Mouse (Mus musculus): Measurements from ENCODE around the gene Car14. TPM values are rescaled to one million over a fixed set of nuclear protein-coding genes. Genes with fewer than 3 reads are reported as not detected.
"Not testable (repeated sequence)": the region's sequence is repeated elsewhere in the genome, so short reads cannot be mapped to it uniquely, and the experiment has no call there.

Gene Car14
- polyA plus RNA-seq, 1 experiment from 2014 or later: 10.4 TPM

- TF ChIP-seq CTCF (IDR thresholded peaks at IDR 0.05; ENCODE audit: low read depth): no peak
- ATAC-seq (ENCODE audit: insufficient read depth): no peak
- no peak overlapping the region for H3K4me3 ChIP-seq (ENCODE audit: low read depth, low read length)
- no peaks in the 10 kb centered on the region for H3K36me3 ChIP-seq (ENCODE audit: insufficient read depth)
- H3K4me2 ChIP-seq: no peak overlapping the region
- WGBS: 57% methylated on average over 4 of the region's 4 CpGs
- no peaks in the 10 kb centered on the region for H3K4me1 ChIP-seq (ENCODE audit: insufficient read depth)
- H3K9me3 ChIP-seq (ENCODE audit: low read depth, low read length): no peaks in the 10 kb centered on the region
- no peaks in the 10 kb centered on the region for H3K27me3 ChIP-seq (ENCODE audit: insufficient read depth, low read length)
- no peak overlapping the region for H3K27ac ChIP-seq (ENCODE audit: low read depth)
- no peak overlapping the region for H3K9ac ChIP-seq
- DNase-seq: no peak
Observed at GRCm38 (mm10) chr3:95924185-95924584, 19.7 kb upstream of the Car14 start.

- 83% methylated on average over 7 of the region's 7 CpGs for WGBS
- H3K4me3 ChIP-seq (ENCODE audit: low read depth, low read length); H3K9ac ChIP-seq; H3K27me3 ChIP-seq (ENCODE audit: insufficient read depth, low read length); H3K4me1 ChIP-seq (ENCODE audit: insufficient read depth); ATAC-seq (ENCODE audit: insufficient read depth); H3K36me3 ChIP-seq (ENCODE audit: insufficient read depth); H3K9me3 ChIP-seq (ENCODE audit: low read depth, low read length); H3K4me2 ChIP-seq; DNase-seq; H3K27ac ChIP-seq (ENCODE audit: low read depth): not testable (repeated sequence)
Observed at GRCm38 (mm10) chr3:95923429-95923828, 18.9 kb upstream of the Car14 start.

GRCm38 (mm10) chr3:95920532-95920931, 16.0 kb upstream of the Car14 start:
- H3K36me3 ChIP-seq (ENCODE audit: insufficient read depth); H3K27me3 ChIP-seq (ENCODE audit: insufficient read depth, low read length); H3K4me2 ChIP-seq; H3K9me3 ChIP-seq (ENCODE audit: low read depth, low read length); H3K9ac ChIP-seq; H3K4me1 ChIP-seq (ENCODE audit: insufficient read depth); DNase-seq; H3K4me3 ChIP-seq (ENCODE audit: low read depth, low read length); ATAC-seq (ENCODE audit: insufficient read depth); H3K27ac ChIP-seq (ENCODE audit: low read depth): not testable (repeated sequence)
- 26% methylated on average over 2 of the region's 2 CpGs for WGBS

GRCm38 (mm10) chr3:95916760-95917159, 12.3 kb upstream of the Car14 start:
- ATAC-seq (ENCODE audit: insufficient read depth): no peak
- Histone ChIP-seq H3K4me3 (ENCODE audit: low read depth, low read length) (no peak overlapping the region), H3K4me2 (no peak overlapping the region), H3K27ac (ENCODE audit: low read depth) (no peak overlapping the region), H3K27me3 (ENCODE audit: insufficient read depth, low read length) (no peaks in the 10 kb centered on the region), H3K4me1 (ENCODE audit: insufficient read depth) (no peaks in the 10 kb centered on the region), H3K36me3 (ENCODE audit: insufficient read depth) (no peaks in the 10 kb centered on the region), H3K9me3 (ENCODE audit: low read depth, low read length) (no peaks in the 10 kb centered on the region), H3K9ac (no peak overlapping the region)
- no peak for TF ChIP-seq CTCF (IDR thresholded peaks at IDR 0.05; ENCODE audit: low read depth)
- 64% methylated on average over 7 of the region's 7 CpGs for WGBS
- no peak for DNase-seq

GRCm38 (mm10) chr3:95914706-95915105, 10.2 kb upstream of the Car14 start:
- Histone ChIP-seq H3K4me1 (ENCODE audit: insufficient read depth) (no peaks in the 10 kb centered on the region), H3K36me3 (ENCODE audit: insufficient read depth) (no peaks in the 10 kb centered on the region), H3K4me2 (no peak overlapping the region), H3K4me3 (ENCODE audit: low read depth, low read length) (no peak overlapping the region), H3K27ac (ENCODE audit: low read depth) (no peak overlapping the region), H3K9ac (no peak overlapping the region), H3K9me3 (ENCODE audit: low read depth, low read length) (no peaks in the 10 kb centered on the region), H3K27me3 (ENCODE audit: insufficient read depth, low read length) (no peaks in the 10 kb centered on the region)
- TF ChIP-seq CTCF (IDR thresholded peaks at IDR 0.05; ENCODE audit: low read depth): no peak
- ATAC-seq (ENCODE audit: insufficient read depth) (no peak), DNase-seq (no peak)
- WGBS: 77% methylated on average over 4 of the region's 4 CpGs

GRCm38 (mm10) chr3:95907613-95908012, 3.1 kb upstream of the Car14 start:
- H3K4me3 ChIP-seq (ENCODE audit: low read depth, low read length): no peak overlapping the region
- H3K36me3 ChIP-seq (ENCODE audit: insufficient read depth): no peaks in the 10 kb centered on the region
- no peak overlapping the region for H3K4me2 ChIP-seq
- peaks cover 11% of the 10 kb centered on the region for H3K4me1 ChIP-seq (ENCODE audit: insufficient read depth)
- WGBS: 37% methylated on average over 4 of the region's 4 CpGs
- no peak for DNase-seq
- TF ChIP-seq CTCF (IDR thresholded peaks at IDR 0.05; ENCODE audit: low read depth): no peak
- H3K9me3 ChIP-seq (ENCODE audit: low read depth, low read length): no peaks in the 10 kb centered on the region
- no peak overlapping the region for H3K27ac ChIP-seq (ENCODE audit: low read depth)
- H3K27me3 ChIP-seq (ENCODE audit: insufficient read depth, low read length): no peaks in the 10 kb centered on the region
- H3K9ac ChIP-seq: no peak overlapping the region
- no peak for ATAC-seq (ENCODE audit: insufficient read depth)

- no peaks in the 10 kb centered on the region for H3K27me3 ChIP-seq (ENCODE audit: insufficient read depth, low read length)
- peak overlapping the region; percentile 81 for H3K4me2 ChIP-seq
- peak overlapping the region; percentile 34 for H3K4me3 ChIP-seq (ENCODE audit: low read depth, low read length)
- H3K36me3 ChIP-seq (ENCODE audit: insufficient read depth): no peaks in the 10 kb centered on the region
- peak; percentile 76 for DNase-seq
- peak; percentile 86 for TF ChIP-seq CTCF (IDR thresholded peaks at IDR 0.05; ENCODE audit: low read depth)
- no peak for ATAC-seq (ENCODE audit: insufficient read depth)
- H3K9me3 ChIP-seq (ENCODE audit: low read depth, low read length): no peaks in the 10 kb centered on the region
- H3K27ac ChIP-seq (ENCODE audit: low read depth): no peak overlapping the region
- H3K4me1 ChIP-seq (ENCODE audit: insufficient read depth): peaks cover 11% of the 10 kb centered on the region
- no peak overlapping the region for H3K9ac ChIP-seq
- 1% methylated on average over 12 of the region's 12 CpGs for WGBS
Observed at GRCm38 (mm10) chr3:95906860-95907259, 2.4 kb upstream of the Car14 start.

GRCm38 (mm10) chr3:95905940-95906492, 1.5 kb upstream of the Car14 start:
- peak overlapping the region; percentile 40; the same call in 1 of the 2 replicates for H3K9ac ChIP-seq
- DNase-seq (peak; percentile 87), ATAC-seq (ENCODE audit: insufficient read depth) (peak; percentile 42; the same call in 1 of the 2 replicates)
- no peak overlapping the region for H3K27ac ChIP-seq (ENCODE audit: low read depth)
- peak overlapping the region; percentile 34 for H3K4me3 ChIP-seq (ENCODE audit: low read depth, low read length)
- H3K36me3 ChIP-seq (ENCODE audit: insufficient read depth): no peaks in the 10 kb centered on the region
- TF ChIP-seq CTCF (IDR thresholded peaks at IDR 0.05; ENCODE audit: low read depth): peak; percentile 64
- H3K27me3 ChIP-seq (ENCODE audit: insufficient read depth, low read length): no peaks in the 10 kb centered on the region
- H3K9me3 ChIP-seq (ENCODE audit: low read depth, low read length): no peaks in the 10 kb centered on the region
- H3K4me2 ChIP-seq: peak overlapping the region; percentile 81
- under 1% methylated on average over 12 of the region's 12 CpGs for WGBS
- peaks cover 11% of the 10 kb centered on the region for H3K4me1 ChIP-seq (ENCODE audit: insufficient read depth)

All from lung, embryonic 14.5 days (tissue).